Mouse (Mus musculus) left cerebral cortex, adult 18-20 months (tissue): ENCODE results near the gene Gm36176. TPM values are rescaled to one million over a fixed set of nuclear protein-coding genes. Genes with fewer than 3 reads are reported as not detected.

Experiments
- DNase-seq, 2 experiments: peaks; one replicate each; pipeline ENCODE4 v3.0.0; 2021 to 2022; ENCODE audit warnings: low spot score in 2 of 2, mixed read lengths in 1 of 2
- total RNA-seq, 2 experiments: library from RNA; stranded (reverse); gene quantifications; 2 replicates each; pipeline ENCODE4 v1.2.3; 2021

Gm36176 gene
- total RNA-seq, 2 experiments from 2014 or later: not detected

DNA sequence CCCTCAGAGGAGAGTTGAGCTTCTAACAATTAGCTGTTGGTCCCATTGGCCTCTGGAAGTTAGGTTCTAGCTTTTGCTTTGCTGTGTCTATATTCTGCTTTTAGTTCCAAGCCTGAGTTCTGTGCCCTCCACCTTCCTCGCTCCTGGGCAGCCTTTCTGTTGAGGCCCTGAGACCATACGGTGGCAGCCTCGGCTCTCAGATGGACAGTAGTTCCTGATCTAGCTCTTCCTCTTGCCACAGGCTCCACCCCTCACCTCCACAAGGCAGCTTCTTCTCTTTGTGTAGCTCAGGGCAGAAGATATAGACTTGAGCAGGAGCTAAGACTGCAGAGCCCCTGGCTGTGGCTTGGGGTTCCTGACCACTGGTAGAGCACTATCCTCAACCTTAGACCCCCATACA, 33.7 kb downstream of the Gm36176 start:
- DNase-seq: no peak

DNA sequence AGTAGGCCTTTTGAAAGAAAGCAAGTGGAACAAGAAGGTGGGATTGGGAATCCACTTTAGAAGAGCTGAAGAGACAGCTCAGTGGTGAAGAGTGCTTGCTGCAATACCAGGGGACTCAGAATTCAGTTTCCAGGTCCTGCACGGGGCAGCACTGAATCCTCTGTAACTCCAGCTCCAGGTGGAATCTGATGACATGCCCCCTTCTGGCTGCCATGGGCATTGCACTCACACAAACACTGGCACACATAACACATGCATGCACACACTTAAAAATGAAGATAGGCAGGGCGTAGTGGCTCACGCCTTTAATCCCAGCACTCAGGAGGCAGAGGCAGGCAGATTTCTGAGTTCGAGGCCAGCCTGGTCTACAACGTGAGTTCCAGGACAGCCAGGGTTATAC, 36.0 kb downstream of the Gm36176 start:
- no peak for DNase-seq

DNA sequence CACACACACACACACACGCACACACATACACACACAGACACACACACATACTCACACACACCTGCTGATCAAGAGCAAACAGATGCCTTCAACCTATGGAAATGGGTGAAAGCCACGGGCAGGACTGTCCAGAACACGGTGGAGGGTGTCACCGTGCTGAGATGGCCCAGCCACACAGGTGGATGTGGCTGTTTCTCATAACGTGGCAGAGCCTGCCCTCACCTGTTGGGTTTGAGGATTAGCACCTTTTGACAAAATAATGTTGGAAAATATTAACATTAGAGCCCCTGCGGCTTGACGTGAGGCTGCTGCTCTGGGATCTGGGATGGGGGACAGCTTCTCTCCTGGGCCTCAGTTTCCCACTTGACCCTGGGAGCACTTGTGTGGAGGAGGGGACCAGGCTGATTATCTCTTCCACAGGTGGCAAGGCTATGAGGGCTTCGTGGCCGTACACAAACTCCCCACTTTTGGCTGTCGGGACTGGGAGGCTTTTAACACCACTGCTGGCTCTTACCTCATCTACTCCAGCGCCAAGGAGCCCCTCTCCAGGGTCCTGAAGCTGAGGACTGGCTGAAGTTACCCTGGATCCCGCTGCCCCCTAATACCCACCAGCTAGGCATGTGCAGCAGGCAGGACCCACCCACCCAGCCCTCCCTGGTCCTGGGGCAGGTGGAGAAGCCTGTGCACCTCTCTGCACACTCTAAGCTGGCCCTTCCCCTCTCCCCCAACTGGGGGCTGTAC, 39.6 kb downstream of the Gm36176 start:
- no peak for DNase-seq

DNA sequence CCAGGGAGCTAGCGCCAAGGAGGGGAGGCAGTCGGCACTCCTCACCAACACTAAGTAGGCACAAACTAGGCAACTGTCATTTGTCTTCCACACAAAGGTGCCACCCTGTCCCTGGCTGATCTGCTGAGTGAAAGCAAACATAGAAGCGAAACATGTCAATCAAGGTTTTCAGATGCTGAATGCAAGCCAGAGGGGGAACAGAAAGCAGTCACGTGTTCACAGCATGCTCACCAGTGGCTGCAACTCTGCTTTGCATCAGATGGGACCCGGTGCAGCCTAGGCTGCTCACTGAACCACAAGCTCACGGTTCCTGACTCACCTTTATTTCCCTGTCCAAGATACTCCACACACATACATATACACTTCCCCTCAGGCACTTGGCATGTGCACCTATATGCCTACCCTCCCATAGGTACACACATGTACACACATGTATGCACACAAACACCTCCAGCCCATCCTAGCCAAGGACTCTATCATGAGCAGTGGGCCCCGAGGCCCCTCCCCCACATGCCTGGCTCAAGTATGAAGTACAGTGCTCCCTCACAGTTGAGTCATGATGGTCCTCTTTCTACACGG, 44.5 kb downstream of the Gm36176 start:
- DNase-seq: no peak

DNA sequence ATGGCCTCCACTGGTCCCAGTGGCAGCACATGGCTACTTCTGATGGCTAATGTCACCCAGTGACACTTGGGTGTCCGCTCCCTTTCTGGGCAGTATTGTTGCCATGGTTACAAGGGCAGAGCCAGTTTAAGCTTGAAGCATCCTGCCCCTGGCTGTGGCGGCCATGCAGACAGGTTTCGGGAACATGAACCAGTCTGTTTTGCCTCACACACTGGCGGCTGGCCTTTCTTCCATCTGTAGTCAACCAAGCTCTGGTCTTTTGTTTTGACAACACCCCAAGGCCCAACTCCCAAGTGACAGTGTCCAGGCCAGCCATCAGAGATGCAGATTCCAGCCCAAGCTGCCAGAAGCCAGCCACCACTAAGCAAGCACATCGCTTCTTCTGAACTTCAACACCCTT, 49.0 kb downstream of the Gm36176 start:
- no peak for DNase-seq

Other genes starting within 250 kb of the Gm36176 start
- 100 to 1,000 TPM; 165 to 172 TPM for gene Sumo3, start 240.7 kb upstream of the Gm36176 start, total RNA-seq
- 10 to 100 TPM; 12.9 to 13.0 TPM for gene Gm49325, start 240.6 kb upstream of the Gm36176 start, total RNA-seq
- gene Ube2g2, start 224.5 kb upstream of the Gm36176 start, total RNA-seq: 10 to 100 TPM; 46.1 to 53.8 TPM
- under 1 TPM; 0.14 to 0.19 TPM for gene Tspear, start 160.2 kb upstream of the Gm36176 start, total RNA-seq
- not detected for gene Gm19402, start 156.0 kb upstream of the Gm36176 start, total RNA-seq
- gene Gm9508, start 149.6 kb upstream of the Gm36176 start, total RNA-seq: not detected
- not detected for gene Gm10272, start 140.2 kb upstream of the Gm36176 start, total RNA-seq
- not detected for gene Gm10024, start 135.3 kb upstream of the Gm36176 start, total RNA-seq
- not detected for gene Gm10142, start 131.0 kb upstream of the Gm36176 start, total RNA-seq
- gene Krtap12-1, start 126.2 kb upstream of the Gm36176 start, total RNA-seq: not detected
- not detected for gene Gm10100, start 120.3 kb upstream of the Gm36176 start, total RNA-seq
- not detected for gene Gm18596, start 104.2 kb upstream of the Gm36176 start, total RNA-seq
- gene Gm9736, start 95.4 kb upstream of the Gm36176 start, total RNA-seq: not detected
- not detected for gene Gm3233, start 87.1 kb upstream of the Gm36176 start, total RNA-seq
- not detected for gene Gm3238, start 75.5 kb upstream of the Gm36176 start, total RNA-seq
- gene Gm7138, start 69.9 kb upstream of the Gm36176 start, total RNA-seq: not detected
- gene Gm3250, start 64.3 kb upstream of the Gm36176 start, total RNA-seq: not detected
- not detected for gene Gm7137, start 58.6 kb upstream of the Gm36176 start, total RNA-seq
- gene Gm9639, start 51.7 kb upstream of the Gm36176 start, total RNA-seq: not detected
- gene Gm19668, start 47.7 kb upstream of the Gm36176 start, total RNA-seq: not detected
- gene Gm9507, start 35.0 kb upstream of the Gm36176 start, total RNA-seq: not detected
- not detected for gene Gm2696, start 32.1 kb upstream of the Gm36176 start, total RNA-seq
- not detected for gene Krtap10-4, start 19.7 kb upstream of the Gm36176 start, total RNA-seq
- not detected for gene Krtap10-10, start 10.9 kb upstream of the Gm36176 start, total RNA-seq
- gene Gm10318, start 6.1 kb downstream of the Gm36176 start, total RNA-seq: not detected
- not detected for gene Gm3285, start 15.2 kb downstream of the Gm36176 start, total RNA-seq
- 10 to 100 TPM in 1 of 2 experiments, 1 to 10 TPM in 1; 9.8 to 10.1 TPM for gene Lrrc3, start 55.7 kb downstream of the Gm36176 start, total RNA-seq
- 10 to 100 TPM; 47.5 to 51.9 TPM for gene Trpm2, start 123.8 kb downstream of the Gm36176 start, total RNA-seq
- gene 1810043G02Rik, start 131.7 kb downstream of the Gm36176 start, total RNA-seq: 10 to 100 TPM; 33.9 to 36.1 TPM
- 100 to 1,000 TPM; 147 TPM for gene Pfkl, start 163.3 kb downstream of the Gm36176 start, total RNA-seq
- gene Dnmt3l, start 195.1 kb downstream of the Gm36176 start, total RNA-seq: not detected
- under 1 TPM in 1 of 2 experiments, not detected in 1; 0.28 TPM for gene Aire, start 196.8 kb downstream of the Gm36176 start, total RNA-seq
- gene Icosl, start 222.5 kb downstream of the Gm36176 start, total RNA-seq: 1 to 10 TPM; 2.5 to 3.1 TPM